Mouse (Mus musculus): ENCODE results near the gene Myl3. TPM values are rescaled to one million over a fixed set of nuclear protein-coding genes. Genes with fewer than 3 reads are reported as not detected.

The Myl3 gene
- polyA plus RNA-seq, 1 experiment from 2014 or later: 0.56 TPM

DNA sequence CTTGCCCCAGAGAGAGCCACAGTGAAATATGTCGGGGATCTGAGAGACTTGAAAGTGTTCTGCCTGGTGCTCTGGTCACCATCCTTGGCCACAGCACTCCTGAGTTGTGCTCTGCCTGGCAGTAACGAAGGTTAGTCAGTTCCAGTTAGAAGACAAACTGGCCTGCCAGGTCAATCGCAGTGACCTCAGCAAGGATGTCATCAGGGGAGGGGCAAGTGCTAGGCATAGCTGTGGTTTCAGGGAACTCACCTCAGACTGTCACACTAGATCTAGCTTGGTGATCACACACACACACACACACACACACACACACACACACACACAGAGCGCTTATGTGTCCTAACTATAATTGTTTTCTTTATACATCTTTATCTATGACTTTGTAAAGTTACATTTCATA lies 61.6 kb downstream of the Myl3 start:
- no peak overlapping the region for H3K4me3 ChIP-seq

DNA sequence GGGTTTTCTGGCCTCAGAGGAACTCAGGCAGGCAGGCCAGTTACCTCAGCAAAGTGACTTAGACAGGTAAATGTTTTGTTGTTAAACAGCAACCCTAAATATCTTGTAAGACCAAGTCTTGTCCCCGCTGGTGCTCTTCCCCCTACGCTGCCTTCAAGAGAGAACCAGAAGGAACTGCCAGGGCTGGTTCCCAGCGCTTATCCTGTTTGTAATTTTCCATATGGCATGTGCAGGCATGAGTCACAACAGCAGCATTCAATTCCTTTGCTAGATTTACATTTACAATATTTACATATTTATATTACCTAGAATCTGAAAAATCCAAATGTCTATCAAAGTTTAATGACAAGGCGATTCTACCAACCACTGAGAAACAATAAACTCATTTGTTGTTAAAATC lies 68.4 kb downstream of the Myl3 start:
- 86% methylated on average over 4 of the region's 4 CpGs for WGBS
- no peaks in the 10 kb centered on the region for H3K27me3 ChIP-seq (replicated peaks)
- H3K4me1 ChIP-seq: no peaks in the 10 kb centered on the region
- ATAC-seq (replicated peaks): no peak
- H3K4me2 ChIP-seq: no peak overlapping the region
- H3K9me3 ChIP-seq: no peaks in the 10 kb centered on the region
- no peak overlapping the region for H3K9ac ChIP-seq
- no peaks in the 10 kb centered on the region for H3K36me3 ChIP-seq (replicated peaks)
- H3K4me3 ChIP-seq: no peak overlapping the region
- no peak overlapping the region for H3K27ac ChIP-seq

More for the DNA sequence above, 61.6 kb downstream of the Myl3 start:
- Histone ChIP-seq H3K4me1 (no peaks in the 10 kb centered on the region), H3K27ac (no peak overlapping the region), H3K9me3 (no peaks in the 10 kb centered on the region), H3K4me2 (no peak overlapping the region), H3K36me3 (replicated peaks) (no peaks in the 10 kb centered on the region), H3K27me3 (replicated peaks) (no peaks in the 10 kb centered on the region), H3K9ac (no peak overlapping the region)
- WGBS: 70% methylated on average over 4 of the region's 4 CpGs
- no peak for ATAC-seq (replicated peaks)

DNA sequence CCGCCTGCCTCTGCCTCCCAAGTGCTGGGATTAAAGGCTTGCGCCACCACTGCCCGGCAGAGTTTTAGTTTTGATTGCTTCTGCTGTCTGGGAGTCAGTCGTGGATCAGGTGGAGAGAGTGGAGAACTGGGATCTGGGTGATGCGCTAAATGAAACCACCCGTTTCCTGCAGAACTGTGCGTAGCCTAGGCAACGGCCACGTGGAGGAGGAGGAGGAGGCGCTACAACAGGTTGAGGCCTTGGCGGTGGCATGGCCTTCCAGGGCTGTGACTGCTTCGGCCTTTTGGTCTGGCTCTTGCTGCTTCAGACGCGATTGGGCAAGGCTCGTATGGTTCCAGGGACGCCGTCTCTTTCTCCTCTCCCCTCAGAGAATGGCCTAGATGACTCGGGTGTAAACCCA lies 72.1 kb downstream of the Myl3 start, which contains the start of gene Prss44:
Prss44 (plus strand) TSS at position 206 of the 400 bp plus-strand sequence.
- 65% methylated on average over 18 of the region's 18 CpGs for WGBS
- Histone ChIP-seq H3K27me3 (replicated peaks) (no peaks in the 10 kb centered on the region), H3K4me1 (no peaks in the 10 kb centered on the region), H3K9me3 (no peaks in the 10 kb centered on the region), H3K4me2 (no peak within 1 kb of the TSS), H3K27ac (no peak within 1 kb of the TSS), H3K9ac (no peak within 1 kb of the TSS), H3K36me3 (replicated peaks) (no peaks in the 10 kb centered on the region), H3K4me3 (no peak within 1 kb of the TSS)
- ATAC-seq (replicated peaks): no peak

Other genes starting within 250 kb of the Myl3 start
- gene Setd2, start 209.3 kb upstream of the Myl3 start, polyA plus RNA-seq (2015; fragmentation: Nextera tagmentation; extraction: Ambion mirVana): 36.3 and 37.4 TPM in 2 replicates
- 30.1 and 35.4 TPM in 2 replicates for gene Nradd, start 117.4 kb upstream of the Myl3 start, polyA plus RNA-seq (2015; fragmentation: Nextera tagmentation; extraction: Ambion mirVana)
- 5.5 and 6.4 TPM in 2 replicates for gene Nbeal2, start 87.7 kb upstream of the Myl3 start, polyA plus RNA-seq (2015; fragmentation: Nextera tagmentation; extraction: Ambion mirVana)
- 110 and 115 TPM in 2 replicates for gene Ccdc12, start 85.4 kb upstream of the Myl3 start, polyA plus RNA-seq (2015; fragmentation: Nextera tagmentation; extraction: Ambion mirVana)
- gene Pth1r, start 5.3 kb downstream of the Myl3 start, polyA plus RNA-seq (2015; fragmentation: Nextera tagmentation; extraction: Ambion mirVana): 8.7 and 9.2 TPM in 2 replicates
- gene Prss42, start 56.3 kb downstream of the Myl3 start, polyA plus RNA-seq (2015; fragmentation: Nextera tagmentation; extraction: Ambion mirVana): not detected in 2 replicates
- not detected in 2 replicates for gene Prss44, start 72.1 kb downstream of the Myl3 start, polyA plus RNA-seq (2015; fragmentation: Nextera tagmentation; extraction: Ambion mirVana)
- not detected in 2 replicates for gene Prss43, start 84.8 kb downstream of the Myl3 start, polyA plus RNA-seq (2015; fragmentation: Nextera tagmentation; extraction: Ambion mirVana)
- gene Prss45, start 92.7 kb downstream of the Myl3 start, polyA plus RNA-seq (2015; fragmentation: Nextera tagmentation; extraction: Ambion mirVana): not detected in 2 replicates
- gene Prss46, start 102.6 kb downstream of the Myl3 start, polyA plus RNA-seq (2015; fragmentation: Nextera tagmentation; extraction: Ambion mirVana): not detected in 2 replicates
- gene Prss50, start 116.1 kb downstream of the Myl3 start, polyA plus RNA-seq (2015; fragmentation: Nextera tagmentation; extraction: Ambion mirVana): 0.20 TPM in 1 of 2 replicates, not detected in the other
- 1.2 and 2.0 TPM in 2 replicates for gene Als2cl, start 138.0 kb downstream of the Myl3 start, polyA plus RNA-seq (2015; fragmentation: Nextera tagmentation; extraction: Ambion mirVana)
- gene Tmie, start 138.3 kb downstream of the Myl3 start, polyA plus RNA-seq (2015; fragmentation: Nextera tagmentation; extraction: Ambion mirVana): 2.7 and 3.1 TPM in 2 replicates
- not detected in 2 replicates for gene Fam240a, start 175.0 kb downstream of the Myl3 start, polyA plus RNA-seq (2015; fragmentation: Nextera tagmentation; extraction: Ambion mirVana)
- not detected in 2 replicates for gene Tdgf1, start 204.3 kb downstream of the Myl3 start, polyA plus RNA-seq (2015; fragmentation: Nextera tagmentation; extraction: Ambion mirVana)
- gene Lrrc2, start 209.7 kb downstream of the Myl3 start, polyA plus RNA-seq (2015; fragmentation: Nextera tagmentation; extraction: Ambion mirVana): 0.42 and 1.0 TPM in 2 replicates
- not detected in 2 replicates for gene Rtp3, start 248.7 kb downstream of the Myl3 start, polyA plus RNA-seq (2015; fragmentation: Nextera tagmentation; extraction: Ambion mirVana)